Mouse (Mus musculus) bone marrow, adult 2 months (tissue): ENCODE data around the gene Olfr469. TPM values are rescaled to one million over a fixed set of nuclear protein-coding genes. Genes with fewer than 3 reads are reported as not detected.

Source experiments
- H3K27ac ChIP-seq: fragments of 200-500 bp; 2 replicates; pipeline ENCODE4 v1.5.1; 2012; ENCODE audit warnings: low read depth, mild to moderate bottlenecking, control low read depth, inconsistent platforms, low read length; ENCODE audit not compliant: control insufficient read depth, poor library complexity, insufficient read depth
- H3K4me1 ChIP-seq: fragments of 200-500 bp; 2 replicates; pipeline ENCODE4 v1.6.1; 2011; ENCODE audit warnings: low read length; ENCODE audit not compliant: control insufficient read depth, insufficient read depth
- H3K4me3 ChIP-seq: fragments of 200-500 bp; replicated peaks from 2 replicates; pipeline ENCODE3; 2011; ENCODE audit warnings: mild to moderate bottlenecking, low read depth, low read length, control low read depth; ENCODE audit not compliant: control insufficient read depth
- CTCF ChIP-seq: fragments of 200-500 bp; IDR thresholded peaks from 2 replicates; pipeline ENCODE4 v1.5.1; 2011; ENCODE audit warnings: low read length, control low read depth; ENCODE audit not compliant: control insufficient read depth, insufficient read depth
- POLR2A ChIP-seq: fragments of 200-500 bp; IDR thresholded peaks from 2 replicates; pipeline ENCODE4 v1.6.1; 2011; ENCODE audit warnings: low read depth, mild to moderate bottlenecking, control low read depth, low read length, borderline replicate concordance; ENCODE audit not compliant: control insufficient read depth
- WGBS: fragments of 180-500 bp; shearing (Covaris S2); methylation state at CpG from one replicate; pipeline ENCODE4 v1.1.7; 2018; 5-methylcytosine and 5-hydroxymethylcytosine counted together
- polyA plus RNA-seq: library from polyadenylated mRNA; stranded (reverse); fragments of >200 nt; gene quantifications from 2 replicates; pipeline ENCODE4 v1.2.4, GENCODE M21; 2011; ENCODE audit warnings: low replicate concordance; ENCODE audit not compliant: missing spikeins, insufficient read depth, insufficient read length

The Olfr469 gene
- polyA plus RNA-seq, 1 experiment, result not detected

DNA sequence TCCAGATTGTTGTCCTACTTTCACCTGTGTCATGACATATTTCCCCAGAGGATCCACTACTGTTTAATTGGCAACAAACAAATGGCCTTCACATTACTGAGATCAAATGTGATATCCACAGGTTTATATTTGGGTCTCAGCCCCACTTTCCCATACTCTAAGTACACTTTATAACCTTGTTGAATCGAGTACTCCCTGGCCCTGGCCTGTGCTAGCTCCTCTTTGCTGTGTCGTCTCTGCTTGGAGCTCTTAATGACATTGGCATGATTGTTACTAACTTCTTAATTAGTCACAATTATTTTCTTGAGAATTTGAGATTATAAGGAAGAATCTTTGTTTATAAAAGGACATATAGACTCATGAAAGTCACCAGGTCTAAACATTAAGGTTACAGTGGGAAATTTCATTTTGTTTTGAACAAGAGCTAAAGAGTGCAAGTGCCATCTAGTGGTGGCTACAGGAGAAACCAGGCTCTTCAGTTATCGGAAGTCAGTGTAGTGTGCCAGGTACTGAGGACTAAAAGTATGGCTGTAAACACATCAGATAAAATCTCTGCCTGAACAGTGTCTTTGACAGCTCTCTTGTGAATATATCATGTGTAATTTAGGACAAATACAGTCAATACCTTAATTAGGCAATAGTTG lies 37.2 kb downstream of the Olfr469 start:
- no peak overlapping the region for H3K27ac ChIP-seq
- WGBS, result 53% methylated on average over 3 of the region's 3 CpGs
- H3K4me1 ChIP-seq, result no peaks in the 10 kb centered on the region
- H3K4me3 ChIP-seq, result no peak overlapping the region
- TF ChIP-seq POLR2A, result no peak
- TF ChIP-seq CTCF, result no peak

DNA sequence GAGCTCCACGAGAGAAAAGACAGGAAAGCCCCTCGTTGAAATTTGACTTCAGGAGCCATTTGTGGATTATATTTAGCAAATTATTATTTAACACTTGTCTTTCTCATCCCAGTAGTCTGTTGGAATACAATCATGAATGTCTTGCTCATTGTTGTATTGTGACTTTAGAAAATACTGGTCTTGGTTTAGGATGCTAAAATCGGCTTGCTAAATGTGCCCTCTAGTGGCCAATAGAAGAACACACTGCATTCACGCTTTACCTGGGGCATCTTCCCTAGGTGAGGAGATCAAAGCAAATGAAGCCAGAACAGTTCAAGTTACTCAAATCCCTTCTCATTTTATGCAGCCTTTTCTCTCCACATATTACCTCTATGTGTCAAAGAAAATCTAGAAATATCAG lies 45.7 kb downstream of the Olfr469 start:
- H3K4me1 ChIP-seq, result no peaks in the 10 kb centered on the region
- no peak overlapping the region for H3K4me3 ChIP-seq
- 36% methylated on average over 4 of the region's 4 CpGs for WGBS
- no peak for TF ChIP-seq CTCF
- TF ChIP-seq POLR2A, result no peak
- no peak overlapping the region for H3K27ac ChIP-seq

DNA sequence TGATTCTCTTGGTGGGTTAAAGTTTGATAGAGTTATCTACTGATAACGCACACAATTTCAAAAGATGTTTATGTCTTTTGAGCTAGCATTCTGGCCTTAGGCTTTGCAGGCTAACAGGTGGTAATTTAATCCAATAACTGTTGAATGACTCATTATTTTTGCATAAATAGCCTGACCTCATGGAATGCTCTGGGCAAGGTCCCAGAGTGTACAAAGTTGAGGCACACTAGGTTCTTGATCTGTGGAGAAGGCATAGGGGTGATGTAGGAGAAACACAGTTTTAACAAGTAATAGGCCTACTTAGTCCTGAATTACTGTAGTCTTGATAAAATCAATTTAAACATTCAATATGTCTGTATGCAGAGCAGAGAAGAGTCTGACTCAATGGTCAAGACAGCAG lies 47.1 kb downstream of the Olfr469 start:
- Histone ChIP-seq H3K4me1 (no peaks in the 10 kb centered on the region), H3K27ac (no peak overlapping the region), H3K4me3 (no peak overlapping the region)
- TF ChIP-seq CTCF (no peak), POLR2A (no peak)
- WGBS, result 77% methylated on average over 1 of the region's 1 CpGs

DNA sequence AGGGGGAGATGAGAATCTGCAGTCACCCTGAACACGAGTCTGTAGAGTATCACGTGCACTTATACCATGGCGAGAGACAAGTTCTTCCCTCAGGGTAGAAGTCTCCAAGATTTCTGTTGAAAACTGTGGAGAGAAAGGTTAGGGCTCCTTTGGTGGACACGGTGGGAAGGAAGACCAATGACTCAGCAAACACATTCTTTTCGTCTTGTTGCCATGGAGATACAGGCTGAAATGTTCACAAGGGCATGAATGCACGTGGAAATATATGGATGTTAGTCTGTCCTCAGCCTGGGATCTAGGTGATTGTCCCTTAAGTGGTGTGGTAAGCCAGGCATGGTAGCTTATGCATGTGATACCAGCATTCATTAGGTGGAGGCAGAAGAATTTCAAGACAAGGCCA lies 54.5 kb downstream of the Olfr469 start:
- H3K4me3 ChIP-seq, result no peak overlapping the region
- TF ChIP-seq CTCF, result no peak
- TF ChIP-seq POLR2A, result no peak
- H3K27ac ChIP-seq, result no peak overlapping the region
- 49% methylated on average over 6 of the region's 6 CpGs for WGBS
- no peaks in the 10 kb centered on the region for H3K4me1 ChIP-seq

Other genes starting within 250 kb of the Olfr469 start
- gene Ppfibp2, start 230.3 kb downstream of the Olfr469 start, polyA plus RNA-seq, result 2.1 and 3.7 TPM in 2 replicates
- not detected in 2 replicates for gene 5330417H12Rik, start 200.4 kb downstream of the Olfr469 start, polyA plus RNA-seq
- gene Cyb5r2, start 67.5 kb downstream of the Olfr469 start, polyA plus RNA-seq, result not detected in 2 replicates
- not detected in 2 replicates for gene Ovch2, start 24.3 kb downstream of the Olfr469 start, polyA plus RNA-seq
- not detected in 2 replicates for gene Olfr467, start 13.3 kb downstream of the Olfr469 start, polyA plus RNA-seq
- gene Olfr470, start 21.9 kb upstream of the Olfr469 start, polyA plus RNA-seq, result not detected in 2 replicates
- not detected in 2 replicates for gene Olfr472, start 72.4 kb upstream of the Olfr469 start, polyA plus RNA-seq
- not detected in 2 replicates for gene Olfr473, start 104.9 kb upstream of the Olfr469 start, polyA plus RNA-seq
- gene Olfr474, start 129.1 kb upstream of the Olfr469 start, polyA plus RNA-seq, result not detected in 2 replicates
- gene Olfr476, start 139.3 kb upstream of the Olfr469 start, polyA plus RNA-seq, result not detected in 2 replicates
- gene Olfr477, start 161.2 kb upstream of the Olfr469 start, polyA plus RNA-seq, result not detected in 2 replicates
- gene Olfr478, start 208.4 kb upstream of the Olfr469 start, polyA plus RNA-seq, result not detected in 2 replicates
- gene Olfr479, start 225.2 kb upstream of the Olfr469 start, polyA plus RNA-seq, result not detected in 2 replicates
- gene Olfr480, start 241.8 kb upstream of the Olfr469 start, polyA plus RNA-seq, result not detected in 2 replicates